Mouse (Mus musculus): ENCODE results near the gene Idh1. TPM values are rescaled to one million over a fixed set of nuclear protein-coding genes. Genes with fewer than 3 reads are reported as not detected.

The Idh1 gene
- total RNA-seq (2023): 10 to 100 TPM; 85.6 to 89.4 TPM

GRCm38 (mm10) chr1:65186287-65187073 lies at the start of gene Idh1, which contains the start of gene Pikfyve:
Idh1 (minus strand) TSS chr1:65186500.
Pikfyve (plus strand) TSS chr1:65186683.

DNA sequence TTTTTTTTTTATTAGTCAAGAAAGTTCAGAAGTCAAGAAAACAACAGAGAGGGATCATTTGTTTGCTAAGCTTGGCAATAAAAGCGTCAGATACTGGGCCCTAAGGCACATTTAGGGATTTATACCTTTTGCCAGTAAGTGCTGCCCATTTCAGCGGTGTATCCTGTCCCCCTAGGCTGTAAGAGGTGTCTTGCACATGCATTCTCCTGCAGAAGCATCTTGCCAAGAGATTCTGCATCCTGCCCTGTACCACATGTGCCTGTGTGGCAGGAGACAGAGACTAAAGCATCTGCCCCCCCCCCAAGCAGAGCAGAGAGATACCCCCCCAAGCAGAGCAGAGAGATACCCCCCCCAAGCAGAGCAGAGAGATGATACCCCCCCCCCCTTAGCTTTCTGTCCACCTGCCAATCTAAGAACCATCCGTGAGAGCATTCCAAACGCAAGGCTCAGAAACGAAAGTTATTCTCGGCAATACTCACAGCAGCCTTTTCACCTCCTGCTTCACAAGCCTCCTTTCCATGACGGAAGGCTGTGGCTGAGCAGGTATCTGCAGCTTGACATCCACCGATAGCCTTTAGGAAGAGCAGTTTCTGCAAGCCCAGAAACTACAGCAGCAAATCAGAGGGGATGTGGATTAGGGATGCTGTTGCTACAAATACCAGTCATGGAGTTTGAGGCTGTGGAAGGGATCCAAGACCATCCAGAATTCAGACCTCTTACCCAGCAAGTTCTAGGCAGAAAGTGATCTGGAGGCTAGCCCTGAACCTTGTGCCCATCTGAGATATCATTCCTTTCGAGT lies 63.5 kb downstream of the Idh1 start, which contains the start of gene D630023F18Rik:
Gene D630023F18Rik, minus strand, starts transcription at position 641 of the 799 bp plus-strand sequence.

DNA sequence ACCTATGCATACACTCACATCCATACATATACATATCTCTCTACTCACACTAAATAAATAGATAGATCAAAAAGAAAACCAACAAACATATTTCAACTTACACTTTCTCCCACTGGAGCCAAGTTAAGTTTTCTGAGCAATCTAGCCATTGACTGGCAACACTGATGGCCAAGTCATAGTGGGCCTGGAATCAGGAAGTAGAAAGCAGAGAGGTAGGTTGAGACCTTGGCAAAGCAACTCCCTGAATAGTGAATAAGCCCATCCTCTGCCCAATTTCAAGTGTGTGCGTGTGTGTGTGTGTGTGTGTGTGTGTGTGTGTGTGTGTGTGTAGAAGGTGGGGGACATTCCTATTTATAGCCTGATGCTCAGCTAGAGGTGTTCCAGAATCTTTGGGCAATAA lies 66.9 kb downstream of the Idh1 start, which contains the start of gene Gm28845:
Gene Gm28845, minus strand, starts transcription at position 121 of the 400 bp plus-strand sequence.

Other genes starting within 250 kb of the Idh1 start
- gene Plekhm3, start 229.7 kb downstream of the Idh1 start, total RNA-seq (2023): 10 to 100 TPM; 47.6 to 61.1 TPM
- gene Akr1cl, start 153.7 kb downstream of the Idh1 start, total RNA-seq (2023): not detected
- gene Cryge, start 135.4 kb downstream of the Idh1 start, total RNA-seq (2023): not detected
- gene Crygd, start 123.0 kb downstream of the Idh1 start, total RNA-seq (2023): not detected
- gene Crygc, start 112.8 kb downstream of the Idh1 start, total RNA-seq (2023): not detected
- not detected for gene Crygb, start 104.2 kb downstream of the Idh1 start, total RNA-seq (2023)
- not detected for gene Cryga, start 83.1 kb downstream of the Idh1 start, total RNA-seq (2023)
- gene Gm28845, start 66.9 kb downstream of the Idh1 start, total RNA-seq (2023): not detected
- 1 to 10 TPM in 1 of 2 experiments, under 1 TPM in 1; 0.96 to 1.1 TPM for gene D630023F18Rik, start 63.3 kb downstream of the Idh1 start, total RNA-seq (2023)
- gene Pikfyve, start 183 bp upstream of the Idh1 start, total RNA-seq (2023): 10 to 100 TPM; 32.2 to 36.3 TPM
- gene Pth2r, start 95.6 kb upstream of the Idh1 start, total RNA-seq (2023): not detected

All from neutrophil, adult 83 days (primary cell).